Mouse (Mus musculus) liver, adult 2 months (tissue): ENCODE data around the gene Hhatl.

ENCODE experiments used
- CTCF ChIP-seq: fragments of 200-500 bp; IDR thresholded peaks from 2 replicates; pipeline ENCODE4 v1.5.1; 2011; ENCODE audit warnings: low read depth, low read length, control low read depth
- POLR2A ChIP-seq: fragments of 200-500 bp; IDR thresholded peaks from 2 replicates; pipeline ENCODE4 v1.6.1; 2011; ENCODE audit warnings: low read length, control low read depth; ENCODE audit not compliant: insufficient read depth; ENCODE audit errors: extremely low read depth

DNA sequence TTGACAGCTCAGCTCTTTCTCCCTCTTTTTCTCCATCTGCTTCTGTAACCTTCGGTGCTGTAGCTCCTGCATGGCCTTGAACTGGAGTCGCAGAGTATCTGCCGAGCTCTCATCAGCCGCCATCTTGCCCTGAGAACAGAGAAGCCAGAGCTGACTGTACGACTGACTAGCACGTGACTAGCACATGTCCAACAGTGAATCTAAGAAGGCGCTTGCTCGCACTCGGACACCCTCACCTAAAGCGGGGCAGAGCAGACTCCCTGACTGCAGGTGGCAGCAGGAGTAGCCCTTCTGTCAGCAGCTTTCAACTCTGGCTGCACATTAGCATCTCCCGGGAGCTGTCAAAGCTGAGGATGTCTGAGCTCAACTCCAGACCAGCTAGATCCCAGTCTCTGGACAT is 41.5 kb upstream of the Hhatl start:
- TF ChIP-seq CTCF (no peak), POLR2A (no peak)
